ENCODE assay signal across 12 mouse cellular contexts in the genomic region with DNA sequence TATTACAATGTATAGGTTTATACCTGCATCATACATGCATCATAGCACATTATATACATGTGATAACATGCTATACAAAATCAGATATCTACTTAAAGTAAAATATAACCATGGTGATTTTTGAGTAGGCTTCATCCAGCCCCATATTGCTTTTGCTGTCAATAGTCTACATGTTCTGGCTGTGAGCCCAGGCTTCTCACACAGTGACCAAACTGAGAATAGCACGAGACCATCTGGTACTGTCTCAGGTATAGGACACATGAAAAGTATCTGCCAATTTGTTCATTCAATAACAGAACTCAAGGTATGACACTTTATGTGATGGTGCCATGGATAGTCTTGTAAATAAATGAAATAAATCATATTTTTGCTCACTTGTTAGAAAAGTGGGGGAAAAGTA.
DNase-seq lines count a peak whose midpoint lies in the region.
"Had no signal": no experiment of that assay in that cellular context is flagged by ENCODE, and none has a peak within 500 bp of the region (broad histone marks: within the 10 kb centered on the region; RNA-seq: fewer than 3 reads in every experiment).

No protein-coding gene starts in this region.

- DNase-seq in left cerebral cortex, postnatal 4 days: peak; percentile 69
- DNase-seq in left cerebral cortex, postnatal 25 days (ENCODE audit: low spot score in 2 of 2): no peak
- peak; percentile 3 for DNase-seq in brain, embryonic 18.5 days (ENCODE audit: low read depth, low spot score)
- DNase-seq in cerebellum, adult 11-12 months: peak; percentile 19
- DNase-seq in cerebellum, postnatal 14 days: peak; percentile 87 to 91
- DNase-seq in adrenal gland, postnatal 25 days: no peak
- no peak for DNase-seq in kidney, adult 11 months
- DNase-seq: adrenal gland, adult 2 months; gastrocnemius, postnatal 10 days; heart, adult 11 months; kidney, adult 18-20 months; right cerebral cortex, postnatal 25 days had no signal

- intact Hi-C loops in left cerebral cortex, postnatal 4 days (cut with DNase I): no loop called here
- intact Hi-C loops in left cerebral cortex, postnatal 25 days (cut with DNase I): no loop called here

Comparison
In these comparisons a context has a peak if more than half of its experiments do, and no peak if none do; other contexts are left out.
1. DNase-seq: peak in left cerebral cortex, postnatal 4 days (single experiment), brain, embryonic 18.5 days (single experiment), cerebellum, adult 11-12 months (single experiment) and cerebellum, postnatal 14 days (2 of 2); none in left cerebral cortex, postnatal 25 days (0 of 2), adrenal gland, postnatal 25 days (single experiment) and kidney, adult 11 months (single experiment).